Mouse (Mus musculus) testis, postnatal 14 days (tissue): ENCODE measurements around the gene Usp34.
"Not testable (repeated sequence)": the region's sequence is repeated elsewhere in the genome, so short reads cannot be mapped to it uniquely, and the experiment has no call there.

Experiments used
- DNase-seq: peaks from one replicate; pipeline ENCODE4 v3.0.0; 2021; ENCODE audit warnings: low spot score

Gene Usp34

DNA sequence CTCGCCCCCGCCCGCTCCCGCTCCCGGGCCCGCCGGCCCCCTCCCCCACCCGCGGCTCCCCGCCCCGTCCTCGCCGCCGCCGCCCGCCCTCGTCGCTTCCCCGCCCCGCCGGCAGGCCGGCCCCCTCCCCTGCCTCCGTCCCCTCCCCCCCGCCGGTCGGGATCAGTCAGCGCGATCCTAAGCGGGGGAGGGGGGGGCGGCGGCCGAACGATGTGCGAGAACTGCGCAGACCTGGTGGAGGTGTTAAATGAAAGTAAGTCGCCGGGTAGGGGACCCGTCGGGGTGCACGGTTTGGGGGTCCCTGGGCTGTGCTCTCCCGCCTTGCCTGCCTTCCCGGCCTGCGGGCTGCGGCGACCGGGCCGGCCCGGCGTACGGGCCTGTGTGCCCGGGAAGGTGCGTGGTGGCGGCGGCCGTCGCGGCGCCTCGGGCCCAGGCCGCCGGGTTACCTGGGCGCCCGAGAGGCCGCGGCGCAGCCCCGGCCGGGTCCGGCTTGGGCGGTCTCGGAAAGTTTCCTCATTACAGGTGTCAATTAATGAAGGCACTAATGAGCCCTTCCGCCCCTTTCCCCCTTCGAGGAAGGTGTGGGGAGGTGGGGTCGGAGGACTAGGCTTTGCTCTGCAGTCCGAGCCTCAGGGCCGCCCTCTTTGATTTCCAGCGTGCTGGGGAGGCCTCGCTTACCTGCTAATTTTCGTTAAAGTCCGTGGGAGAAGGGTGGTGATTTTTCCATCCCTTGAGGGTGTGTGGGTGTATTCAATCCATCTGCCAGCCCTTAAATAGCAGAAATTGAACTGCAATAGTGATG is at the start of gene Usp34:
Gene Usp34 (plus strand): TSS at position 132 of the 802 bp plus-strand sequence.
- DNase-seq, result peak; percentile 81

DNA sequence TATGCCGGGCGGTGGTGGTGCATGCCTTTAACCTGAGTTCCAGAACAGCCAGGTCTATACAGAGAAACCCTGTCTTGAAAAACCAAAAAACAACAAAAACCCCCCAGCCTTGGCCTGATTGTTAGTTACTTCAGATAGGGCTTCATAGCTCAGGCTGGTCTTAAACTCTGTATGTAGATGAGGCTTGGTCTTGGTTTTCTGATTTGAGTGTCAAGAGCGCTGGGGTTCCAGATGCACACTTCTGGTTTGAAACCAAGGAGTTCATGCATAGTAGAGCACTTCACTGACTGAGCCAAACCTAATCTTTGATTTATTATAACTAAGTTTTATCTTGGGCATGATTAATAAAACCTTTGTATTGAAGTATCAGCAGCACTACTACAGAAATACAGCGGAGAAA is 47.6 kb upstream of the Usp34 start:
- DNase-seq, result no peak

GRCm38 (mm10) chr11:23259481-23259880 is 47.2 kb upstream of the Usp34 start:
- no peak for DNase-seq

- no peak for DNase-seq
Measured at GRCm38 (mm10) chr11:23260186-23260585, 46.5 kb upstream of the Usp34 start.

DNA sequence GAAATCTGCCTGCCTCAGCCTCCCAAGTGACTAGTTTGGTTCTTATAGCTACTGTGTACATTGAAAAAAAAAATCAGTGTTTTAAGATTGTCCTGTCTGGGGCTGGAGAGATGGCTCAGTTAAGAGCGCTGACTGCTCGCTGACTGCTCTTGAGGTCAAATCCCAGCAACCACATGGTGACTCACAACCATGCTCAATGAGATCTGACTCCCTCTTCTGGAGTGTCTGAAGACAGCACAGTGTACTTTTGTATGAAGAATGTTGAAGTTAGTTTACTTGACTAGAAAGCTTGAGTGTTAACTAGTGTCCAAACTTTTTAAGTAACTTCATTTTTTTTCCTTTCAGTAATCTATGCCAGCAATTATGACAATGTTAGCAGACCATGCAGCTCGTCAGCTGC is 45.2 kb upstream of the Usp34 start:
- no peak for DNase-seq

DNA sequence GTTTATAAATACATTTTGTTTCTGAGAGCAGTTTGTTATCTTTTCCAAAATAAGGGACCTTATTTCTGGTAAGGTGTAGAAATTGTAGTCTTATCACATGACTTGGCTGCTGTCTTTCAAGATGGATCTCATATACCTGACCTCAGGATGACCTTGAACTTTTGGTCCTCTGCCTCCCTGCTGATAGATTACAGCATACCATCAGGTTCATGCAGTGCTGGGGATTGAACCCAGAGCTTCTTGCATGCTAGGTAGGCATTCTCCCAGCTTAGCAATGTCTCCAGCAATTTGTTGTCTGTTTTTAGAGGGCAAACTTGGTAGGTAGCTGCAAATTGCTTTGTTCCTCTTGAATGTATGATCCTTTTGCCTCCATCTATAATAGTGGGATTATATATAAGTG is 41.7 kb upstream of the Usp34 start:
- no peak for DNase-seq

DNA sequence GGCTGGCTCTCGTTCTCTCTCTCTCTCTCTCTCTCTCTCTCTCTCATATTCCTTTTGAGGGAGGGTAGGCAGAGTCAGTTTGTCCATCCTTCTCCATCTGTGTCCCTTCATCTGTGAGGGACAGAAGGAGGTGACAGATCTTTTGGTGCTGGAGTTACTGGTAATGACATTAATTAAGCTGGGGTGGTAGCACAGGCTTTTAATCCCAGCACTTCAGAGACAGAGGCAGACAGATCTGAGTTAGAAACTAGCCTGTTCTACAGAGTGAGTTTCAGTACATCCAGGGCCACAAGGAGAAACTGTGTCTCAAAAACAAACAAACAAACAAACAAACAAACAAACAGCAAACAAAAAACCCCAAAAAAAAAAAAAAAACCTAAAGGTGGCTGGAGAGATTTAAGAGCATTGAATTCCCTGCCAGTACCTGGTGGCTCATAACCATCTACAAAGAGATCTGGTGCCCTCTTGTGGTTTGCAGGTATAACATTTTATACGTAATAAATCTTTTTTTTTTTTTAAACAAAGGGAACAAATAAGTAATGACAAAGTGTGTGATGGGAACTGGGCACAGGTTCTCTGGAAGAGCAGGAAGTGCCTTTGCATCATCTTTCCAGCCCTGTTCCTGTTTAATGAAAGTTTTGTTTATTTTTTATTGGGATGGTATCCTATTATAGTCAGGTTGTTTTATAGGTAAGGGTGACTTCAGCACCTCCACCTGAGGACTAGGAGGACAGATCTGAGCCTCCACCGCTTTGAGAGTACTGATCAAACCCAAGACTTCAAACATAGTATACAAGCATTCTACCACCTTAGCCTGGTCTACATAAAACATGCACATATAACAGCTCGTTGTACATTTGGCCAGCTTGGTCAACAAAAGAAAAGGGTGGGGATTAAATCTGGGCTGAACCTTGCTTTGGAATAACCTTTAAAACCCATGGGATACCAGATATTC is 34.6 kb upstream of the Usp34 start:
- DNase-seq, result no peak

GRCm38 (mm10) chr11:23275780-23276179 is 30.9 kb upstream of the Usp34 start:
- no peak for DNase-seq

DNA sequence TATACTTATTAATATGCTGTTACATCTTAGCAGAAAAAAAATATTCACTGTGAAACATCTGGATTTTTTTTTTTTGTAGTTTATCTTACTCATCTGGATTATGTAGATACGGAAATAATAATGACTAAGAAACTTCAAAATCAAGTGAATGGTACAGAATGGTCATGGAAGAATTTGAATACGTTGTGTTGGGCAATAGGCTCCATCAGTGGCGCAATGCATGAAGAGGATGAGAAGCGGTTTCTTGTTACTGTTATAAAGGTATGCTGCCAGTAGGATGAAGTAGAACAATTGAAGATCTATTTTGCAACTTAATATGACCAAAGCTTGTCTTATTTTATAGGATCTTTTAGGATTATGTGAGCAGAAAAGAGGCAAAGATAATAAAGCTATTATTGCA is 22.2 kb upstream of the Usp34 start:
- no peak for DNase-seq

DNA sequence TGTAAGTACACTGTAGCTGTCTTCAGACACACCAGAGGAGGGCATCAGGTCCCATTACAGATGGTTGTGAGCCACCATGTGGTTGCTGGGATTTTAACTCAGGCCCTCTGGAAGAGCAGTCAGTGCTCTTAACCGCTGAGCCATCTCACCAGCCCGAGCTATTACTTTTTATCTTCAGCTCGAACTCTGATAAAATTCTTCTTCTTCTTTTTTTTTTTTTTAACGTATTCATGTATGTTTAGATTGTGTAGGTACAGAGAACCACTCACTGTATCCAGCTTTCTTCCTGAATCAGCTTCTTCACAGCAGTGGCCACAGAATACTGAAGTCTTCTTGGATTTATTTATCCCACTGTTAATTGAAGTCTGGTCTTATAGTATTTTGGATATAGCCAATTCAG is 17.8 kb upstream of the Usp34 start:
- DNase-seq, result not testable (repeated sequence)

DNA sequence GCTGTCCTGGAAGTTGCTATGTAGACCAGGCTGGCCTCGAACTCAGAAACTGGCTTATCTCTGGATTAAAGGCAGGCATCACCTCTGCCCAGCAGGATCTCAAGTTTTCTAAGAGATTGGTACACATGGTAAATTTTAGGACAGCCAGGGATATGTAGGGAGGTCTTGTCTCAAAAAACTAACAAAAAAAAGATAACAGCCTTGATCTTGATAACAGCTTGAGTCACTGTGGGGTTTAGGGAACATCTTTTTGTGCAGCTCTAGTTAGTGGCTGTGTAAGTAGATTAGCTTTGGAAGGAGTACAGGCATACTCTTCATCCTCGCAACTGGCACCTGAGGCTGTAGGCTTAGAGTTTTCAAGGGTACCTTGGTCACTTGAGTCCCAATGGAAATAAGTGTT is 9.3 kb upstream of the Usp34 start:
- DNase-seq, result no peak

DNA sequence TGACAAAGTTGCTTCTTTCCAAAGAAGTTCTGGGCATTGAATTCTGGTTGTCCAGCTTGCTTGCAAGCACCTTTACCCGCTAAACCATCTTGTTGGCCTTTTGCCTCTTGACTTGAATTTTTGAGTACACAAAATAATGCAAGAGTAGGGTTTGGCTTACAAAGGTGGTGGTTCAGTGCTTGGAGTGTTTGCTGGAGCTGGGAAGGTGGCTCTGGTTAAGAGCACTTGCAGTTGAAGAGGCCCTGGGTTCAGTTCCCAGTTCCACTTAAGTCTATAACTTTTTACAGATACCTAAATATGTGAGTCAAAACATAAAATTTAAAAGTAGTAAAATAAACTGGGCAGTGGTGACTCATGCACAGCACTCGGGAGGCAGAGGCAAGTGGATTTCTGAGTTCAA is 8.4 kb upstream of the Usp34 start:
- DNase-seq, result no peak

DNA sequence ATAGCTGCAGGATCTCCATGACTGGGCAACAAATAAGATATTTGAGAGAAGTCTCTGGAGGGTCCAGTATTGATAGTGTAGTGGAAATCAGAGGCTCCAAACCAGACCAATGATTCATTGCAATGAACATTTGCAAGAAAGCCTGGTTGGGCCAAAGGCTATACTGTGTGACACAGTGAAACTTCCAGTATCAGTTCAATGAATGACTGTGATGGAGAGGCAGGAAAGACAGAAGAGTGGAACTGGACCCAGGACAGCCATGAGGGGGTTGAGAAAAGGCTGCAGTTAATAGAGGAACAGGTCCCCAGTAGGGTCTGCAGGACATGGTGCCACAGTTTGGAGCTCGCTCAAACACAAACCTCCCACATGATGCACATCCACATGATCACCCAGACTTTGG is 6.8 kb upstream of the Usp34 start:
- DNase-seq, result no peak

- DNase-seq, result no peak
Measured at GRCm38 (mm10) chr11:23303126-23303525, 3.6 kb upstream of the Usp34 start.

DNA sequence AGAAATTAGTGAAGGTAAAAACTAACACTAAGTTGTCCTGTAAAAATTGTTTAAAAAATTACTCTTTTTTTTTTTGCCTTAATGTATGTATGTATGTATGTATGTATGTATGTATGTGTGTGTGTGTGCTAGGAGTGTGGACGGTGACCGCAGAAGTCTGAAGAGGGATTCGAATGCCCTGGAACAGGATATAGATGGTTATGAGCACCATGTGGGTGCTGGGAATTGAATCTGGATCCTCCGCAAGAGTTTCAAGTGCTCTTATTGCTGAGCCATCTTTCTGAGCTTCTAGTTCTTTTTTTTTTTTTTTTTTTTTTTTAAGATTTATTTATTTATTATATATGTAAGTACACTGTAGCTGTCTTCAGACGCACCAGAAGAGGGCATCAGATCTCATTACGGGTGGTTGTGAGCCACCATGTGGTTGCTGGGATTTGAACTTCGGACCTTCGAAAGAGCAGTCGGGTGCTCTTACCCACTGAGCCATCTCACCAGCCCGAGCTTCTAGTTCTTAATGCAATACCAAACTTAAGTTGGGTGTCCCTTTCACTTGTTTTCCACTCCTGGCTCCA is 1.5 kb upstream of the Usp34 start:
- not testable (repeated sequence) for DNase-seq

DNA sequence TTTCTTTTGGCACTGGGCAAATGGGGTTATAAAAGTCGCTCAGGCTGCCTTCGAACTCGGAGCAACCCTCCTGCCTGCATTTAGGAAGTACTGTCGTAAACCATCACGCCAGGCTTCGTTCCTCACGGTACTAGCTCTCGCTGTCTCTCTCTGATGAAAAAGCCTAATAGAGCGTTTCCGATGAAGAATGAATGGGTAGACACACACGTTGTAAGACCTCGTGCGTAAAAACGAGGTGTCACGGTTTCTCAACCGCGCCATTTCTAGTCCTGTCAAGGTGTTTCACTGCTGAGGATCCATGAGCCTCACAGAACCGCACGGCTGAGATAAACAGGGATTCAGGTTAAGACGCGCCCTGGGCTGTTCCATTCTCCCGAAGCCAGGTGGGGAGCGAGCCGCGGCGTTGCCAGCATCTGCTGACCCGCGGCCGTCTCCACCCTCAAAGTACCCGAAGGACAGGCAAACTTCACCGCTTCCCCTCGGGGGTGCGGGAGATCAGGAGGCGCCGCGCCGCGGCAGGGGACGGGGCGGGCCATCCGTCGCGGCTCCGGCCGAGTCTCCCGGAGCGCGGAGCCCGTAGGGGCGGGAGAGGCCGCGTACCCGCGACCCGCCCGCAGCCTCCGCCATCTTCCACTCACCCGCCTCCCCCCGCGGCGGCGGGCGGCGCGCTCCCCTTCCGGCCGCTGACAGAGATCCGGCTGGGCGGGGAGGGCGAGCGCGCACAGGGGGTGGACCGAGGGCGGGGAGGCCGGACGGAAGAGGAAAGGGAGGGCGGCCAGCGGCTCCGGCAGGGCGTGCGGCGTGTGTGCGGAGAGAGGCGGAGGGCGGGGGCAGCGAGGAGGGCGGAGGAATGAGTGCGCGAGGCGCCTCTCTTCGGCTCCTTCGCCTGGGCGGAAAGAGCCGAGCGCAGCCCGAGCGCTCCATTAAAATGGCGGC is 754 bp upstream of the Usp34 start:
- peak; percentile 95 for DNase-seq

- no peak for DNase-seq
Measured at GRCm38 (mm10) chr11:23307566-23307920, 848 bp downstream of the Usp34 start.

GRCm38 (mm10) chr11:23313496-23313895 is 6.8 kb downstream of the Usp34 start:
- DNase-seq, result no peak

- DNase-seq, result no peak
Measured at GRCm38 (mm10) chr11:23329413-23329812, 22.7 kb downstream of the Usp34 start.

GRCm38 (mm10) chr11:23332136-23332535 is 25.4 kb downstream of the Usp34 start:
- no peak for DNase-seq

- DNase-seq, result no peak
Measured at GRCm38 (mm10) chr11:23335160-23335559, 28.5 kb downstream of the Usp34 start.

- not testable (repeated sequence) for DNase-seq
Measured at GRCm38 (mm10) chr11:23357226-23357625, 50.5 kb downstream of the Usp34 start.
